Mouse (Mus musculus): ENCODE data around the gene Vcl.

Gene Vcl

GRCm38 (mm10) chr14:21013800-21014334, 84.7 kb downstream of the Vcl start:
- no peak for DNase-seq (ENCODE audit: low read depth, low spot score)

- DNase-seq (ENCODE audit: low read depth, low spot score) = no peak
These were observed 88.7 kb downstream of the Vcl start for GRCm38 (mm10) chr14:21017871-21018270.

- peak; percentile 46 for DNase-seq (ENCODE audit: low read depth, low spot score)
These were observed 89.8 kb downstream of the Vcl start for GRCm38 (mm10) chr14:21018977-21019376.

GRCm38 (mm10) chr14:21020435-21020834, 91.2 kb downstream of the Vcl start:
- no peak for DNase-seq (ENCODE audit: low read depth, low spot score)

- DNase-seq (ENCODE audit: low read depth, low spot score) = no peak
These were observed 98.3 kb downstream of the Vcl start for GRCm38 (mm10) chr14:21027542-21027941.

GRCm38 (mm10) chr14:21029025-21029659, 99.9 kb downstream of the Vcl start:
- DNase-seq (ENCODE audit: low read depth, low spot score) = no peak

GRCm38 (mm10) chr14:21031783-21032511, 102.7 kb downstream of the Vcl start:
- DNase-seq (ENCODE audit: low read depth, low spot score) = no peak

GRCm38 (mm10) chr14:21034271-21034670, 105.1 kb downstream of the Vcl start:
- DNase-seq (ENCODE audit: low read depth, low spot score) = no peak

GRCm38 (mm10) chr14:21034791-21035190, 105.6 kb downstream of the Vcl start:
- DNase-seq (ENCODE audit: low read depth, low spot score) = no peak

GRCm38 (mm10) chr14:21039077-21039476, 109.9 kb downstream of the Vcl start:
- no peak for DNase-seq (ENCODE audit: low read depth, low spot score)

- no peak for DNase-seq (ENCODE audit: low read depth, low spot score)
These were observed 110.4 kb downstream of the Vcl start for GRCm38 (mm10) chr14:21039623-21040022.

- peak; percentile 51 for DNase-seq (ENCODE audit: low read depth, low spot score)
These were observed 118.6 kb downstream of the Vcl start for GRCm38 (mm10) chr14:21047840-21048239.

- DNase-seq (ENCODE audit: low read depth, low spot score) = peak; percentile 76
These were observed 119.7 kb downstream of the Vcl start for GRCm38 (mm10) chr14:21048879-21049278.

- DNase-seq (ENCODE audit: low read depth, low spot score) = peak; percentile 90
These were observed 121.5 kb downstream of the Vcl start for GRCm38 (mm10) chr14:21050734-21051133.

GRCm38 (mm10) chr14:21051380-21052111, 122.3 kb downstream of the Vcl start:
- DNase-seq (ENCODE audit: low read depth, low spot score) = no peak

- peak; percentile 97 for DNase-seq (ENCODE audit: low read depth, low spot score)
These were observed 123.0 kb downstream of the Vcl start, which contains the start of the genes Ap3m1 and Adk for GRCm38 (mm10) chr14:21052112-21052780. Gene Ap3m1, minus strand, starts transcription at chr14:21052508. Gene Adk, plus strand, starts transcription at chr14:21052574.

- peak; percentile 92 for DNase-seq (ENCODE audit: low read depth, low spot score)
These were observed 123.6 kb downstream of the Vcl start for GRCm38 (mm10) chr14:21052781-21053130.

GRCm38 (mm10) chr14:21053151-21053550, 124.0 kb downstream of the Vcl start:
- no peak for DNase-seq (ENCODE audit: low read depth, low spot score)

GRCm38 (mm10) chr14:21053586-21053985, 124.4 kb downstream of the Vcl start:
- DNase-seq (ENCODE audit: low read depth, low spot score) = no peak

GRCm38 (mm10) chr14:21058972-21059371, 129.8 kb downstream of the Vcl start:
- no peak for DNase-seq (ENCODE audit: low read depth, low spot score)

GRCm38 (mm10) chr14:21062766-21063513, 133.7 kb downstream of the Vcl start:
- no peak for DNase-seq (ENCODE audit: low read depth, low spot score)
